Mouse (Mus musculus): ENCODE data around the gene Cdc26.

Cdc26 gene
- long read RNA-seq, experiment 1, transcript Cdc26-201 (4 exons, 819 nt): major isoform, 22 of 32 reads
- long read RNA-seq, experiment 1, partial matches to known transcripts: 2 of 32 reads
- long read RNA-seq, experiment 1, other reads (novel, unspliced or antisense): 6 of 32 reads
- long read RNA-seq, experiment 2, transcript Cdc26-201 (4 exons, 819 nt): major isoform, 13 of 16 reads
- long read RNA-seq, experiment 2, partial matches to known transcripts: 0 of 16 reads
- long read RNA-seq, experiment 2, other reads (novel, unspliced or antisense): 3 of 16 reads

- intact Hi-C loops (cut with DNase I): loop anchor here (5.0 kb wide), 1 partner anchor 46 kb away; the partner anchor contains the start of genes Fkbp15 and Slc31a1
These were observed at the start of gene Cdc26, which contains the start of gene Prpf4 for GRCm38 (mm10) chr4:62408601-62409282. Gene Cdc26, minus strand, starts transcription at chr4:62408642. Gene Prpf4, plus strand, starts transcription at chr4:62408797.

- intact Hi-C loops (cut with DNase I): loop anchor here (10.0 kb wide), 1 partner anchor 310 kb away; no protein-coding TSS in a partner anchor
These were observed 46.6 kb upstream of the Cdc26 start for GRCm38 (mm10) chr4:62454995-62455394.

GRCm38 (mm10) chr4:62440986-62441385 lies 32.5 kb upstream of the Cdc26 start:
- intact Hi-C loops (cut with DNase I): no loop called here

GRCm38 (mm10) chr4:62440544-62440943 lies 32.1 kb upstream of the Cdc26 start:
- intact Hi-C loops (cut with DNase I): no loop called here

- intact Hi-C loops (cut with DNase I): no loop called here
These were observed 31.4 kb upstream of the Cdc26 start for GRCm38 (mm10) chr4:62439793-62440192.

- intact Hi-C loops (cut with DNase I): no loop called here
These were observed 29.4 kb upstream of the Cdc26 start for GRCm38 (mm10) chr4:62437871-62438270.

- intact Hi-C loops (cut with DNase I): no loop called here
These were observed 28.9 kb upstream of the Cdc26 start for GRCm38 (mm10) chr4:62437256-62437778.

- intact Hi-C loops (cut with DNase I): no loop called here
These were observed 26.6 kb upstream of the Cdc26 start, which contains the start of gene Rnf183 for GRCm38 (mm10) chr4:62435081-62435480. Gene Rnf183, minus strand, starts transcription at chr4:62435252.

- intact Hi-C loops (cut with DNase I): no loop called here
These were observed 25.8 kb upstream of the Cdc26 start for GRCm38 (mm10) chr4:62433939-62434870.

- intact Hi-C loops (cut with DNase I): no loop called here
These were observed 23.1 kb upstream of the Cdc26 start for GRCm38 (mm10) chr4:62431522-62431921.

- intact Hi-C loops (cut with DNase I): no loop called here
These were observed 22.2 kb upstream of the Cdc26 start for GRCm38 (mm10) chr4:62430678-62431077.

GRCm38 (mm10) chr4:62429616-62430015 lies 21.2 kb upstream of the Cdc26 start:
- intact Hi-C loops (cut with DNase I): no loop called here

- intact Hi-C loops (cut with DNase I): no loop called here
These were observed 19.7 kb upstream of the Cdc26 start for GRCm38 (mm10) chr4:62427978-62428758.

GRCm38 (mm10) chr4:62425891-62426290 lies 17.4 kb upstream of the Cdc26 start:
- intact Hi-C loops (cut with DNase I): no loop called here

GRCm38 (mm10) chr4:62419091-62419490 lies 10.6 kb upstream of the Cdc26 start:
- intact Hi-C loops (cut with DNase I): no loop called here

- intact Hi-C loops (cut with DNase I): no loop called here
These were observed 10.0 kb upstream of the Cdc26 start for GRCm38 (mm10) chr4:62418448-62418847.

- intact Hi-C loops (cut with DNase I): loop anchor here (5.0 kb wide), 1 partner anchor 111 kb away; no protein-coding TSS in a partner anchor
These were observed 3.2 kb upstream of the Cdc26 start for GRCm38 (mm10) chr4:62411606-62412005.

- intact Hi-C loops (cut with DNase I): loop anchor here (5.0 kb wide), 1 partner anchor 112 kb away; no protein-coding TSS in a partner anchor
These were observed 1.9 kb upstream of the Cdc26 start for GRCm38 (mm10) chr4:62410325-62410724.

GRCm38 (mm10) chr4:62409615-62410014 lies 1.2 kb upstream of the Cdc26 start:
- intact Hi-C loops (cut with DNase I): loop anchor here (5.0 kb wide), 2 partner anchors 47 to 113 kb away; partner anchors contain the start of genes Fkbp15 and Slc31a1

Measured in adrenal gland (tissue).